Mouse (Mus musculus) adrenal gland, postnatal 14 days (tissue): ENCODE measurements at regions not wholly inside any gene's neighbourhood (a gene's known extent, or its start where the extent isn't known, plus 50 kb on each side); places are given as distances from the start of the nearest gene placed in this dataset.
"Not testable (repeated sequence)": the region's sequence is repeated elsewhere in the genome, so short reads cannot be mapped to it uniquely, and the experiment has no call there.

Experiments
- DNase-seq: peaks from one replicate; pipeline ENCODE4 v3.0.0; 2021; ENCODE audit warnings: mixed read lengths

DNA sequence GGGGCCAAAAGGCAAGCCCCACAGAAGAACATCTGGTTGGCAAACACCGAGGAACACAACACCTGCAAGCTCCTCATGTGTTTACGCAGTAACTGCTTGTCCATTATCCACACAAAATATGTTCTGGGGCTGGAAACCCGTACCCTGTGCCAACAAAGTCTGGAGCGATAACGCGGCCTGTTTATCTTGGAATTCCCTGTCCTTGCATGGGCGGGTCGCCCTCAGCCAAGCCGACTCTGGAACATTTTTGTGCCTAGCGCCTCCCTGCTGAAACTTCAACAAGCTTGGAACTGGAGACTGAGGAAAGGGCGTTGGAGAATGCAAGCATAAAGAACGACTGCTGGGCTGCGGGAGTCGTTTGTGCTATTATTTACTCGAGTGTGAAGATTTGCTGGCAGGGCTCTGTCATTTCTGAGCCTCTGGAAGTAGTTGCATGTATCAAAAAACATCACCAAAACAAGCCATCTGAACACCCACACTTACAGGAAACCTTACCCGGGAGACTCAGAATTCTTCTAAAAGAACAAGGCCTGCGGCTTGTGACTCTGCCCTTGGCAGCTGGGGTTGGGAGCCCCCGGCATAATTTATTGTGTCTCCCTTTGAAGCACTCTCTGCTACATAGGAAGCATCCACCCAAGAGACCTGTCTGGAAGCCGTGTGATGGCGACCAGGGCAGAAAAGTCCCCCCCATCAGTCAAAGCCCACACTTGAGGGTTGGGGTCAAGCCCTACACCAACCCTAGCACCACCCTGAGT is 338.3 kb upstream of the Rgma start:
- peak; percentile 63 for DNase-seq

DNA sequence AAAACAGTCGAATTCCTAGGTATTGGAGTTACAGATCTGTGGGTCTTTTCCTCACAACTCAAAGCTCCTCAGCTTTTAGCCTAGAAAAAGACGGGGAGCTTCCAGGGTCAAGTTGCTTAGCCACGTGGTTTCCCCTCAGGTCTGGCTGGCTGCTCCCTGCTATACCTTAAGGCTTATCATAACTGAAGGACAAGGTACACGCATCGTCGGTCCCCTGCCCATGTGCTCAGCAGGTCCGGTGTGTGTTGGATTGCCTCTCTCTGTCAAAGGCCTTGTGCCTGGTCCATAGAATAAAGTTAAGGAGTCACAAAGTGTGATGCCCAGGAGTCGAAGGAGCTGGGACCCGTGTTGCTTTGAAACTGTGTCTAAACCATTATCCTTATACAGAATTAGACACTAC is 337.7 kb upstream of the Rgma start:
- DNase-seq = no peak

DNA sequence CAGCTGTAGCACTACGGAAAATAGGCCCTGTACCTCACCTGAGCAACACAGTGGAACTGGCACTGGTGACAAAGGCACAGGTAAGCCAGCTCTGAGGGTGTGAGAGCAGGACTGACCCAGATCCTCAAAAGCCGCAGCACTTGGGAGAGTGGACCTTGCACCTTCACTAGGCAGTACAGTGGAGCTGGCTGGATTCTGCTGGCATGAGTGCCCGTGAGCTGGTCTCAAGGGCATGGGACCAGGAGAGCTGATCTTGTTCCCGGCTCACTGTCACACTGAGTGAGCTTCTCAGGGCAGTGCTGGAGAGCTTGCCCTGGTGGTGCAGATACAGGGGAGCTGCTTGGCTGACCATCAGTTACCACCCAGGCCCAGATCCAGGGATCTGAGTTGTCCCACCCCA is 335.4 kb upstream of the Rgma start:
- peak; percentile 7 for DNase-seq

DNA sequence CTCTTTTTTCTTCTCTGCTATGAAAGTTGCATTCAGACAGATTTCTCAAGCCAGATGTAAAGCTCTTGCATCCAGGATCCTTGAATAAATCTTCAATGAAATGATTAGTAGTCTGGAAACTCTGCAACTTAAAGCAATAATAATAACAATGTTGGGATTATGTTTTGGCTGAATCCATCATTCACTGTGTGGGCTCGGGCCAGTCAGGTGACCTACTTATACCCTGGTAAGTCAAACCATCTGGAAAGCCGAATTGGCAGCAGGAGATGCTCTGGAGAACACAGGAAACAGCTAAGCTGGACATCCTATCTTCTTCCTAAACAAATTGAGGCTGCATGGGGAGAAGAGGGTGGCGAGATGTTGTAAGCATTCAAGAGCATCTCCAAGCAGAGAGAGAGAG is 331.0 kb upstream of the Rgma start:
- no peak for DNase-seq

DNA sequence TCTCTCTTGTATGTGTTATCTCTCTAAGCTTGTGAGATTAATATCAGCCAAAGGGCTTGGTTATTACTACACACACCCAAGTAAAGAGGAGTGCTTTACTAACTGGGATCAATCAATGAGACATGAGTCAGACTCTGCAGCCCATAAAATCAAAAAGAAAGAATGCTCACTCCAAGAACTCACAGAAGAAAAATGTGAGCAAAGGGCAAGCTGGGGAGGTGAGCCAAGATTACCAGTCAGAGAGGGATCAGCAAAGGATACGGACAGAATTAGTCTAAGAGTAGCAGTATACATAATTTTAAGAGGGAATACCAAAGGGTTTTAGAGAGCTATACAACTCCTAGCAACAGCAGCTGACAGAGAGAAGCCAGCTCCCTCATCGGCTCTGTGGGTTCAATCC is 319.4 kb upstream of the Rgma start:
- no peak for DNase-seq

DNA sequence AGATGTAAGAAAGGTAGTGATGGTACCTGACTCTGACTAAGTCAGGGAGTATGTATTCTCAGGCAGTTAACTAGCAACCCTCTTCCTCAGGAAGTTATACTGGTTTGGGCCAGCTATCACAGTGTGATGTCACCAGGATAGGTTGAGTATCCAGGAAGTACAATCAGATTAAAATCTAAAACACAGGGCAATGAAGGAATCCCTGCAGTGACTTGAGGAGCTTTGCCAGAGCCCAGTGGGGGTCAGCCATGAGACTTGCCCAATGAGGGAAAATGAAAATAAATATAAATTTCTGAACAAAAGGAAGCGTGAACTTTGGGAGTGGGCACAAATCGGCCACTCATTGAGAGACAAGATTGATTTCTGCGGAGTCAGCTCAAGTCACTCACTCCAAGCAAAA is 311.8 kb upstream of the Rgma start:
- no peak for DNase-seq

DNA sequence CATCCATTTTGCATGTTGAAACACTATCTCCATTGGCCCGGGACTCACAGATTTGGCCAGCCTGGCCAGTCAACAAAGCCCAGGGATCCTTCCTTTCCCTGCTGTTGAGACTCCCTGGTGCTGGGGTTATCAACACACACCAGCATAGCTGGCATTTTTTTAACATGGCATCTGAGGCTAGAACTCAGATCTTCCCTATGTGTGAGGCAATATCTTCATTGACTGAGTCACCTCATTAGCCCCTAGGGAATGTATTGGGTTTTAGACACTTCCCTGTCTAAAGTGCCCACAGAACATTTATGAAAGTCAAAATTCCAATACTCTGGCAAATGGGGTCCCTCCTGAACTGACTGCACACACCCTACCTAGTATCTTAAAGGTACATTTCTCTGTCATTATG is 306.8 kb upstream of the Rgma start:
- DNase-seq = no peak

DNA sequence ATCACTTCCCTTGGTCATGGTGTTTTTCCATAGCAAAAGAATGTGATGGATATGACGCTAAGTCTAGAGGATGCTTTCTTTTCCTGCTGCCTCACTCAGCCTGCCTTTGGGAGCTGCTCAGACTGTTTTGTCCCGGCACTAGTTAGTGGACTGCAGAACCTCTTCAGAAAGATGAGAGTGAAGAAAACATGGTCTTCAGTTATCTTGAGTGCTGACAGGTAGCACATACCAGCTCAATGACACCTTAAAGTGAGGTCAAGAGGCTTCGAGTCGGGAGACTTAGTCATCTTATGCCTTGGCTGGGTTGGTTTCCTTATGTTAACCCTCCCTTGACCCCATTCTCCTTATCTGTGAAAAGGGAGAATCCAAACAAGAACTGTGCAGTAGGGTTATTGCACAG is 306.0 kb upstream of the Rgma start:
- no peak for DNase-seq

DNA sequence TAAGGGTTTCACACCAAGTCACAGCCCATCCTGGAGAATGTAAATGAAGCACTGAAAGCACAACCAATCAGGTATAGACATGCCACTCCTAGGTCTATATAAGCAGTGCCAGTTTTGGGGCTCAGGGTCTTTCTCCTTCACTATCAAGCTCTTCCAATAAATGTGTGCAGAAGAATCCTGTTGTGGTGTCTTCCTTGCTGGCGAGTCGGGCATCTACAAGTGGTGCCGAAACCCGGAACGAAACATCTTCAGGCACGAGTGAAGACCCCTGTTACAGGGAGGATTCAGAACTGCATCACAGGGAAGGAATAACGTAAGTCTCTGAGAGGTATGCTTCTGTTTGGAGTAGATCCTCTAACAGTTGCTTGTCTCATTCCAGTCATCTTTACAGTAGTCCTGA is 299.9 kb upstream of the Rgma start:
- DNase-seq = not testable (repeated sequence)

DNA sequence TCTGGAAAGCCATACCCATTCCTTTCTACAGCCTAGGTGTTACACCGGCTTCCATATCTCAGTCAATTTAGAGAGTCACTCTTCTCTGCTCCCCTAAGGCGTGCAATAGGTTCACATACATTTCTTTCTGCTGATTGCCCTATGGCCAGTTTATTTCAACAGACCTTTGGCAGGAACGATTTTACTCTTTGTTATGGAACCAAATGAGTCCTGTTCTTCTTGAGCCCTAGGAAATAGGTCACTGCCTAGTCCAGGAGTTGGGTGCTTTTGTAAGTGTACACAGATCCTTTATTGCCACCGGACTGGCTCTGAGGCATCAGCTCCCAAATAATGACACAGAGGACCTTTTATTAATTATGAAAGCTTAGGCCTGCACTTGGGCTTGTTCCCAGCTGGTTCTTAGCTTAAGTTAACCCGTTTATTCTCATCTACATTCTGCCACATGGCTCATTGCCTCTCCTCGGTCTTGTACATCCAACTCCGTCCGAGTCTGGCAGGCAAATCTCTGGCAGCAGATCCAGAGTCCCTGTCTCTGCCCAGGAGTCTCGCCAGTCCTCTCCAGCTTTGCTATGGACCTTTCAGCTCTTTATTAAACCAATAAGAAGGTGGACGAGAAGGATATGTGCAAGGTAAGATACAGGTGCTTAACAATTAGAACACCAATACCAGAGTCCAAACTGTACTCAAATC is 287.7 kb upstream of the Rgma start:
- DNase-seq = no peak

DNA sequence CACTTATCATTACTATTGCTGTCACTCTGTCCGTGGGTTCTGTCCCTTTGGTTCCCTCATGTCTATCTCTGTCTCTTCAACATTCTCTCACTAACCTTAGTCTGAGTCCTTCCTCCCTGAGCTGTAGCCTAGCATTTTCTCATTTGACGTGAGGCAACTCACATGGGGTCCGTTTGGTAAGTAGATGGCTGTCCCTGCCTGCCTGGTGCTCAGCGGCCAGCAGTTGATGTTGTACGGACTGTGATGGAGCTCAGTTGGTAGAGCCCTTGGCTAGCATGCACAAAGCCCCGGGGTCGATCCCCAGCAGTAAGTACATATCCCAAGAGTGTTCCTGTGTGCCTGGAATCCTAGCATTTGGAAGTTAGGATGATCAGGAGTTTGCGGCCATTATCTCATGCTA is 287.0 kb upstream of the Rgma start:
- DNase-seq = no peak

DNA sequence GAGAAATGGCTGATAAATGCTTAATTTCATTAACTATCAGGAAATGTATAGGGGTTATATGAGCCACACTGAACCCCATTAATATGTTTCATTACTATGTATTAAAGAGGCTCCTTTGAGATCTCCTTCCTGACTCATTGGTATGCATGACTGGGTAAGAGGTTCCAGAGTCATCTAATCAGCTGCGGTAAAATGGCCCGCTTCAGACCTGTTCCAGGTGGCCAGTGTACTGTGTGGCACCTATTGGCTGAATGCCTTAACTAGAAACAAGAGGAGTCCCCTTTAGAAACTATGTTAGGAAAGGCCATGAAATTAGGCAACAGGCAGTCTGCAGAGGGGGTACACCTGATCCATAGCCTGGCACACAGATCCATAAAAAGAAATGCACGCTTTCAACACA is 283.6 kb upstream of the Rgma start:
- DNase-seq = no peak

DNA sequence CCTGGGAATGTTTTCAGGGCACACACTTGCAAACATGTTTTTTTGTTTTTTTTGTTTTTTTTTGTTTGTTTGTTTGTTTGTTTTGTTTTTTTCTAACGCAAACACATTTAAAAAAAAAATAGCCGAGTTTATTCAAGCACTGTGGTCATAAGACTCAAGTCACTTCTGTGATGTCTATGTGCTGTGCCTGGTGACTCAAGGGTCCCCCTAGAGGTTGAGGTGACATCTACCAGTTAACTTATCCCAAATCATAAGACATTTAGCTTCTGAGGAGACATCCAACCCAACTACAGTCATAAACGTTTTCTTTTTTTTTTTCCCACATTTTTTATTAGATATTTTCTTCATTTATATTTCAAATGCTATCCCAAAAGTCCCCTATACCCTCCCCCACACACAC is 281.2 kb upstream of the Rgma start:
- DNase-seq = peak; percentile 10

DNA sequence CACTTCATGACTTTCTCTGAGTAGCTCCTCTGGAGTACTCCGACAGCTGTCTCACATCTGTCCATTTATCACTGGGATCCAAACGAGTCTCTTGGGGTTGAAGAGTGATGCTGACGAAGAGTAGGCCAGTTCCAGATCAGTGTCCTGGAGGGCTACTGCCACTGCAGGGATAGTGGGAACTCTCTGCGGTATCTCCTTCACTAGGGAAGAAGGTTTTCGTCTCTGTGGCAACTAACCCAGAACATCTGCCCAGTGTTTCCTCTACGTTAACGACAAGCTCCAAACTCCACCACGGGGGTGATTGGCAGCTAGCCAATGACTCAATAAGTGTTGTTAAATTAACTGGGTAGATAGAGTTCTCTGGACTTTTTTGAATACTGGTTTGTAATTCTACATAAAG is 256.4 kb upstream of the Rgma start:
- peak; percentile 31 for DNase-seq

DNA sequence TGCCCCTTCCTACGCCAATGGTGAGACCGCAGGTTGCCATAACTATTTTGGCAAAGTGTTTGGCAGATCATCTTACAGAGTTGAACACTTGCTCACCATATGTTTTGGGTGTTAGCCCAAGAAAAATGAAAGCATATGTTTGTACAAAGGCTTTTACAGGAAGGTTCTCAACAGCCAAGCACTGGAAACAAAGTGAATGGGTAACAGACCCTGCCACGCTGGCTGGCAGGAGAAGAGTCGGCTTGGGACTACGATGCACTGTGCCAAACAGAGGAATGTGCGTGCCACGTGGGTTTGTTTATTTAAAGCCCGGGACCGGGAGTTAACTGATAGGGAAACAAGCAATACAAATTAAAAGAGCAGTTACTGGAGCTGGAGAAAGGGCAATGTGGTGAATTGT is 255.0 kb upstream of the Rgma start:
- DNase-seq = no peak

DNA sequence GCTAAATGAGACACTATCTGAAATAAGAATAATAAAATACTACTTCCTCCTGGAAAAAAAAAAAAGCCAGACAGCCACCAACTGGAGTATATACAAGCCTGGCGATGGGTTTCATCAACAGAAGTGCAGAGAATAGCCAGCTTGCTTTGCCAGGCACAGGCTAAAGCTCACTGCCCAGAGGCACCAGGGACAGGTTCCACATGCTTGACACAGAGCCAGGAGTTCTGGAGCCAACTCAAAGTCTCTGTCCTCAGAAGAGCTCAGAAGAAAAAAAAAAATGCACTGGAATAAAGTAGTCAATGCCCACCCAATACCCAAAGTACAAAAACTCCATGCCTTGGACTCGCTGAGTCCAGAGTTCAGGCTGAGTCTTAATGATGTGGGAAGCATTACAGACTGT is 250.3 kb upstream of the Rgma start:
- peak; percentile 19 for DNase-seq

DNA sequence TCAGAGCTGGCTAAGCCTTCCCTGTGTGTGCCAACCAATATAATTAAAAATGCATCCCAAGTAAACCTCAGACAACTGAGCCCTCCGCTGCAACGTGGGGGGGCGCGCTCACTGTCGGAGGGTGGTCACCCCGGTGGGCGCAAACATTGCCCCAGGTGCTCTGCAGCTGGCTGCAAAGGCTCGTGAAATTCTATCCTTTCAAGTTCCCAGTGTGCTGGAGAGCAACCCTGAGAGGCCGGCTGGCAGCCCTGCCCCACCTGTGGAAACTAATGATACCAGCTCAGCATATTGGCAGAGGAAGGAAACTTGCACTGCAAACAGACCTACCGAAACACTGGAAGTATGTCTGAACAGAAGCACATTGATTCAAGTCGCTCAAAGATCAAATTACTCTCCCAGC is 249.4 kb upstream of the Rgma start:
- DNase-seq = no peak

DNA sequence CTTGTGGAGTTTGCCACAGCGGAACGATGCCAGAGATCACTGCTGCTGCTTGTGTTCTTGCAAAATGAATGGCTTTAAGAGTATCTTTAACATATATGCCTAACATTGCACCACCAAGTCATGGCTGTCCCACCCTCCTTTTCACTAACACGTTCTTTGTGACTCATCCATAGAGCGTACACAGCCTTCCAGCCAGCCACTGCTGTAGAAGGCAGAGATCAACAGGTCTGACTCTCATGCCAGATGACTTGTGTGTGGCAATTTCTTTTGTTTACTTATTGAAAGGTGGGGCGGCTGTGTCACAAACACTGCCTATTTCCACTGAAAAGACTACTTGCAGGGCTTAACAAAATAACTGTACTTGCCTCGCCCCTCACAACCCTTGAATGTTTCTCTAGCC is 239.5 kb upstream of the Rgma start:
- DNase-seq = no peak

DNA sequence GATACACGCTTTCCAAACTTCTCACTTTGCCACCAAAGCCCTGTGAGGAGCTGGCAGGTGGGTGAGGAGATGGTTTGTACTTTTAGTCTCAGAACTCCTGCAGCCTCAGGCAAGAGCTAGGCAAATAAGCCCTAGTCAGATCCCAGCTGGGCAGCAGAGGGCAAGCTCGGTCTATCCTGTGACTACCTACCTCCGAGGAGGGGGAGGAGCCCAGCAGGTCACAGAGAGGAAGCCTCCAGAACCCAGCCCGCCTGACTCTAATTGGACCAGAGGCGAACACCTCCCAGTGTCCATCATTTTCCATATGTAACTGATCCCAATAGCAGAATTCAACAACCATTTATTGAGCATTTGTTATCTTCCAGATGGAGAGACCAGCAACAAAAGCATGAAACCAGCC is 237.0 kb upstream of the Rgma start:
- no peak for DNase-seq

DNA sequence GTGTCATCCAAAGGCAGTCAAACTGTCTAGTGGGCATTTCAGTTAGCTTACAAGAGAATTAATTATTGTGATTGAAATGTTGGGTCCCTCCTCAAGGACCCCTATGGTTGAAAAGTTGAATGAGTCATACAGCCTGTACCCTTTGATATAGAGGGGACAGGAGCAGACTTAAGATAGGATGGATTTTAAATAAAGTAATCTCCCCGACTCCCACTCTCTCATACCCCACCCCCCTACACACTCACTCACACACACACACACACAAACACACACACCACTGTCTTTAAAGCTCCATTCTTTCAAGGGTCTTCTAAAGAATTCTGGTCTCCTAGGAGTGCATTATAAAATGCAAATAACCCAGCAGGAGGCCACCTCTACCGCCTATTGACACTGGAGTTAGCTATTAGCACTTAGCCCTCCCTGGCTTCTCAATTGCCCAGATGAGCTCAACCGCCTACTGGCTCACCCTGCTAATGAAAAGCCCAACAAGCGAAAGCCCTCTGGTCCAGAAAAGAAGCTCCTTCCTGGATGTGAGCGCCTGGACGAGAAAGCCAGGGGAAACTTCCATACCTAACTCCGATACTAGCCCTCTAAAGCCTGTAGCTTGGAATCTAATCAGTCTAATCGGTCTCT is 236.3 kb upstream of the Rgma start:
- DNase-seq = no peak

DNA sequence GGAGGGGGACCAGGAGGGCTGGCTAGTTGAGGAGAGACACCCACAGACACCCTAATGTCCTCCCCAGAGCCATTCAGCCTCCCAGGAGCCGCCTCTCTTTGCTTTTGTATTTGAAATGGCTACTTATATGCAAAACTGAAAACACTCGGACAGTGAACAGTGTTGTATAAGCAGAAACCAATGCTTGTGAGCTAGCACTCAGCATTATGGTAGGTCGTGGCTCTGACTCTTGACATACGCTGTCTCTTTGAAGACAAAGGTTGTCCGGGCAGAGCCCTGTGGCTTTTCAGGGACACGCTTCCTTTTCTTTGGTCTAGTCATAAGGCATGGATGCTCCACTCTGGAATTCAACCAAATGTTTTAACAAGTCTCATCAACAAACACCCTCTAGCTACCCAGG is 235.4 kb upstream of the Rgma start:
- no peak for DNase-seq

DNA sequence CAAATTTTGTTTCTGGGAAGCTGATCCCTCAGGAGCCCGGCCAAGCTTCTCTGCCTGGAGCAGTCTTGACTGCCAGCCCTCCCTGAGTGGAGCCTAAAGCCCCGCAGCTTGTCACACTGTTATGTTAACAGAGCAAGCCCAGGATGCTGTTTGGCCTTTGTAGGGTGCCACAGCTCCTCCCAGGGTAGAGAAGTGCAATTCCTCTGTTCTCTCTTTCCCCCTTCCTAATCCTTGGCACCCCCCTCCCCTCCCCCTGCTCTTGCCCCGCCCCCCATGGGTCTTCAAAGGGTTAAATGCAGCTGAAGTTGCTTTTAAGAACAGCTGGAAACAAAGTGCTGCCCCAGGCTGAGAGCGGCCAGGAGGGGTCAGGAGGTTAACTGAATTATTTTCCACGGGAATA is 234.1 kb upstream of the Rgma start:
- DNase-seq = no peak

DNA sequence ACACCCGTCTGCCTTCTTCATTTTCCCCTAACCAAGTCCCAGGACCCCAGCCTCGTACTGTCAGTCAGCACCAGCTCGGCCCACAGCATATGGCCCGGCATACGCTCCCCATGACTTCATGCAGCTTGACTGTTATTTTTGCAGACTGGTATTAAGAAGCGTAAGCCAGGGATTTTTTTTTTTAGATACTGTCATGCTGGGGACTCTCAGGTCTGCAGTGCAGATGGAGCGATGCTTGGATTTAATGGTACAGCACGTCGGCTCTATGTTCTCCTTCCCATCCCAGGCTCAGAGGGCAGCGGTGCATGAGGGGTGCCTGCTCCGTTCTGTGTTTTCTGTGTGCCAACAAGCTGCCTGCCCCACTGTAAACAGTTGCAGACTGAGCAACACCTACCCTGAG is 231.4 kb upstream of the Rgma start:
- DNase-seq = no peak

DNA sequence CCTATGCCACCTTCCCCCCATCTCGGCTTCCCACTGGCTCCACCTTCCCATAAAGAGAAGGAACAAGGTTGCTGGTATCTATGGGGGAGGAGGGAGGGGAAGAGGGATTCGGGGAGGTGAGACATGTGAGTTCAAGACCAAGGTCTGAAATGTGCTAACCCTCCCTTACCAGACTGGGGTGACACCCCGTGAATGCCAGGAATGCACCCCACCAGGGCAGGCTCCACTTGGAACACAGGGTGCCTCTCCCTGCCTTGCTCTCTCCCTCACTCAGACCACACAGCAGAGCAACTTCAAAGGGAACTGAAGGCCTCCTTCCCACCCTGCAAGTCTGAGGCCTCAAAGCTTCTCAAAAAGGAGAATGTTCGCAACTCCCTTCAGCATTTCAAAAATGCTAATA is 230.5 kb upstream of the Rgma start:
- DNase-seq = no peak
